Mouse (Mus musculus) gonadal fat pad, adult 2 months (tissue): ENCODE measurements around the gene Eps8l3. TPM values are rescaled to one million over a fixed set of nuclear protein-coding genes. Genes with fewer than 3 reads are reported as not detected.

Experiments used
- polyA plus RNA-seq: library from polyadenylated mRNA; depleted of rRNA; stranded (reverse); fragments of >200 nt; gene quantifications from 2 replicates; pipeline ENCODE4 v1.2.3, GENCODE M21; 2012; rRNA removed

The Eps8l3 gene
- polyA plus RNA-seq, 1 experiment = 0.38 TPM

Other genes with a start within 250 kb of the Eps8l3 start
- not detected in 2 replicates for gene Gm10961, start 245.9 kb upstream of the Eps8l3 start, polyA plus RNA-seq
- gene Strip1, start 245.5 kb upstream of the Eps8l3 start, polyA plus RNA-seq = 46.3 and 52.2 TPM in 2 replicates
- 89.6 and 93.7 TPM in 2 replicates for gene Ahcyl1, start 180.7 kb upstream of the Eps8l3 start, polyA plus RNA-seq
- gene Csf1, start 116.8 kb upstream of the Eps8l3 start, polyA plus RNA-seq = 22.9 and 27.6 TPM in 2 replicates
- gene Gstm5, start 18.6 kb downstream of the Eps8l3 start, polyA plus RNA-seq = 163 and 175 TPM in 2 replicates
- 973 and 992 TPM in 2 replicates for gene Gstm7, start 54.6 kb downstream of the Eps8l3 start, polyA plus RNA-seq
- 96.3 and 174 TPM in 2 replicates for gene Gstm6, start 66.5 kb downstream of the Eps8l3 start, polyA plus RNA-seq
- 0.26 and 0.86 TPM in 2 replicates for gene Gstm3, start 92.1 kb downstream of the Eps8l3 start, polyA plus RNA-seq
- gene Gstm2, start 109.2 kb downstream of the Eps8l3 start, polyA plus RNA-seq = 925 and 961 TPM in 2 replicates
- 1,084 and 1,330 TPM in 2 replicates for gene Gstm1, start 140.7 kb downstream of the Eps8l3 start, polyA plus RNA-seq
- 55.6 and 65.3 TPM in 2 replicates for gene Gstm4, start 167.7 kb downstream of the Eps8l3 start, polyA plus RNA-seq
- 62.8 and 73.1 TPM in 2 replicates for gene Ampd2, start 209.4 kb downstream of the Eps8l3 start, polyA plus RNA-seq
- gene Gnat2, start 215.6 kb downstream of the Eps8l3 start, polyA plus RNA-seq = 4.6 and 7.9 TPM in 2 replicates